ENCODE assay signal across 9 mouse cellular contexts in genomic region chr3:152783792-152784191, GRCm38 (mm10).
A peak's percentile ranks its signal among the peaks of the same experiment; 100 is the strongest.
DNase-seq lines count a peak whose midpoint lies in the region; ATAC-seq and TF ChIP-seq lines count a peak whose summit lies in the region.
"Had no signal": no experiment of that assay in that cellular context is flagged by ENCODE, and none has a peak within 500 bp of the region (broad histone marks: within the 10 kb centered on the region; RNA-seq: fewer than 3 reads in every experiment).

No protein-coding gene starts in this region.

- H3K4me3 ChIP-seq in ES-Bruce4 (ENCODE audit: low read depth, low read length) = no peak overlapping the region
- H3K4me3 ChIP-seq in heart, postnatal 0 days (ENCODE audit: low read depth, low read length) = no peak overlapping the region
- no peak overlapping the region for H3K4me3 ChIP-seq in lung, postnatal 0 days (ENCODE audit: low read depth, low read length)
- H3K4me3 ChIP-seq: megakaryocyte, embryonic 14.5 days had no signal

- H3K27ac ChIP-seq in ES-Bruce4 (ENCODE audit: insufficient read depth, low read length) = no peak overlapping the region
- no peak overlapping the region for H3K27ac ChIP-seq in heart, postnatal 0 days (ENCODE audit: low read depth)
- no peak overlapping the region for H3K27ac ChIP-seq in lung, postnatal 0 days (ENCODE audit: low read length)

- no peak overlapping the region for H3K4me2 ChIP-seq in heart, postnatal 0 days (ENCODE audit: low read depth, low read length)
- no peak overlapping the region for H3K4me2 ChIP-seq in lung, postnatal 0 days (replicated peaks; ENCODE audit: low read depth, low read length)

- peak; percentile 83 for TF ChIP-seq CTCF in ES-Bruce4 (IDR thresholded peaks at IDR 0.05; ENCODE audit: low read depth, low read length)
- TF ChIP-seq CTCF in heart, postnatal 0 days (IDR thresholded peaks at IDR 0.05; ENCODE audit: low read depth) = peak; percentile 88
- peak; percentile 92 for TF ChIP-seq CTCF in lung, postnatal 0 days (IDR thresholded peaks at IDR 0.05)

- no peak for TF ChIP-seq POLR2A in ES-Bruce4 (IDR thresholded peaks at IDR 0.05; ENCODE audit: insufficient read depth, low read length)

- no peaks in the 10 kb centered on the region for H3K36me3 ChIP-seq in ES-Bruce4 (ENCODE audit: control insufficient read depth, insufficient read depth, low read length, poor library complexity, severe bottlenecking)
- H3K36me3 ChIP-seq in heart, postnatal 0 days (replicated peaks; ENCODE audit: control insufficient read depth, insufficient read depth, low read length) = peaks cover 12% of the 10 kb centered on the region
- H3K36me3 ChIP-seq in lung, postnatal 0 days (ENCODE audit: insufficient read depth, low read length) = no peaks in the 10 kb centered on the region

- H3K9me3 ChIP-seq in ES-Bruce4 (replicated peaks; ENCODE audit: control insufficient read depth, insufficient read depth, low read length, poor library complexity, severe bottlenecking) = no peaks in the 10 kb centered on the region
- H3K9me3 ChIP-seq in heart, postnatal 0 days (replicated peaks; ENCODE audit: control insufficient read depth, low read length) = no peaks in the 10 kb centered on the region
- no peaks in the 10 kb centered on the region for H3K9me3 ChIP-seq in lung, postnatal 0 days (ENCODE audit: low read length)
- H3K9me3 ChIP-seq: megakaryocyte, embryonic 14.5 days had no signal

- peak; percentile 64 for ATAC-seq in heart, postnatal 0 days (ENCODE audit: insufficient read depth, low read depth)
- peak; percentile 65 for ATAC-seq in lung, postnatal 0 days

- no peak overlapping the region for H3K9ac ChIP-seq in ES-Bruce4 (ENCODE audit: low read depth, poor library complexity, severe bottlenecking)
- no peak overlapping the region for H3K9ac ChIP-seq in heart, postnatal 0 days (replicated peaks; ENCODE audit: low read depth, low read length)
- H3K9ac ChIP-seq in lung, postnatal 0 days (replicated peaks; ENCODE audit: low read depth) = no peak overlapping the region

- WGBS in heart, postnatal 0 days = 38% methylated on average over 7 of the region's 7 CpGs
- 16% methylated on average over 7 of the region's 7 CpGs for WGBS in lung, postnatal 0 days

- no peak for TF ChIP-seq EP300 in ES-Bruce4 (IDR thresholded peaks at IDR 0.05; ENCODE audit: insufficient read depth, low read depth, low read length)
- TF ChIP-seq EP300 in heart, postnatal 0 days (IDR thresholded peaks at IDR 0.05; ENCODE audit: low read depth) = no peak
- no peak for TF ChIP-seq EP300 in lung, postnatal 0 days (IDR thresholded peaks at IDR 0.05)

- DNase-seq in adrenal gland, postnatal 14 days = peak; percentile 83
- peak; percentile 71 for DNase-seq in embryo, embryonic 9.5 days (ENCODE audit: extremely low spot score)
- DNase-seq in heart, postnatal 0 days (ENCODE audit: low spot score) = peak; percentile 61
- peak; percentile 79 to 87 for DNase-seq in kidney, postnatal 25 days
- DNase-seq in lung, postnatal 0 days (ENCODE audit: low spot score) = peak; percentile 84
- DNase-seq in retina, embryonic 14.5 days (ENCODE audit: low spot score) = peak; percentile 88
- peak; percentile 41 to 51 for DNase-seq in urinary bladder, postnatal 36 days (ENCODE audit: low spot score in 2 of 2)

- H3K4me1 ChIP-seq in ES-Bruce4 (ENCODE audit: control insufficient read depth, insufficient read depth, low read length) = no peaks in the 10 kb centered on the region
- H3K4me1 ChIP-seq in heart, postnatal 0 days (ENCODE audit: control insufficient read depth, insufficient read depth) = no peaks in the 10 kb centered on the region
- no peaks in the 10 kb centered on the region for H3K4me1 ChIP-seq in lung, postnatal 0 days (ENCODE audit: insufficient read depth, low read depth, low read length)

- H3K27me3 ChIP-seq in ES-Bruce4 (ENCODE audit: control insufficient read depth, insufficient read depth, low read length, poor library complexity, severe bottlenecking) = no peaks in the 10 kb centered on the region
- no peaks in the 10 kb centered on the region for H3K27me3 ChIP-seq in heart, postnatal 0 days (ENCODE audit: control insufficient read depth, insufficient read depth, low read length)
- H3K27me3 ChIP-seq in lung, postnatal 0 days (replicated peaks; ENCODE audit: insufficient read depth, low read length) = no peaks in the 10 kb centered on the region
- H3K27me3 ChIP-seq: megakaryocyte, embryonic 14.5 days had no signal
